Comparison of ENCODE assay signal across 13 mouse cellular contexts in genomic region chr2:27512909-27513308, GRCm38 (mm10).
"Had no signal": no experiment of that assay in that cellular context is flagged by ENCODE, and none has a peak within 500 bp of the region (broad histone marks: within the 10 kb centered on the region; RNA-seq: fewer than 3 reads in every experiment).

No protein-coding gene starts in this region.

- DNase-seq: kidney, adult 8-10 months; kidney, postnatal 25 days; left cerebral cortex, postnatal 4 days; liver, embryonic 13.5 days; liver, postnatal 0 days; lung, postnatal 36 days; right cerebral cortex, adult 18-20 months; right cerebral cortex, postnatal 25 days; thymus, adult 18-20 months; thymus, postnatal 14 days had no signal

- H3K36me3 ChIP-seq: lung, embryonic 15.5 days; midbrain, embryonic 12.5 days had no signal

- H3K4me3 ChIP-seq: layer of hippocampus, adult 2 months; liver, embryonic 13.5 days; lung, embryonic 15.5 days; midbrain, embryonic 12.5 days had no signal

- H3K9me3 ChIP-seq: liver, embryonic 13.5 days; lung, embryonic 15.5 days had no signal

- H3K27me3 ChIP-seq: liver, embryonic 13.5 days; lung, embryonic 15.5 days; midbrain, embryonic 12.5 days had no signal
